ENCODE assay signal across 8 mouse cellular contexts in genomic region chr11:97146724-97147123, GRCm38 (mm10). TPM values are rescaled to one million over a fixed set of nuclear protein-coding genes. Genes with fewer than 3 reads are reported as not detected.
DNase-seq lines count a peak whose midpoint lies in the region; ATAC-seq lines count a peak whose summit lies in the region.

No protein-coding gene starts in this region.

- ATAC-seq in liver, embryonic 11.5 days (replicated peaks; ENCODE audit: low FRiP score): no peak

- H3K36me3 ChIP-seq in liver, embryonic 11.5 days (ENCODE audit: control insufficient read depth, insufficient read depth, low read length): no peaks in the 10 kb centered on the region; the same call in 1 of the 2 replicates

- no peak overlapping the region for H3K27ac ChIP-seq in liver, embryonic 11.5 days (ENCODE audit: low read depth, low read length)

- no peak overlapping the region for H3K9ac ChIP-seq in liver, embryonic 11.5 days (ENCODE audit: low read depth, low read length)

- H3K4me2 ChIP-seq in liver, embryonic 11.5 days: no peak overlapping the region

- peaks cover 5% of the 10 kb centered on the region for H3K27me3 ChIP-seq in liver, embryonic 11.5 days (replicated peaks; ENCODE audit: control insufficient read depth, insufficient read depth, low read length)

- 12% methylated on average over 8 of the region's 8 CpGs for WGBS in liver, embryonic 11.5 days

- H3K4me1 ChIP-seq in liver, embryonic 11.5 days (replicated peaks; ENCODE audit: control insufficient read depth, insufficient read depth, low read length): peaks cover 17% of the 10 kb centered on the region

- peak; percentile 65 for DNase-seq in urinary bladder, adult 2 months (ENCODE audit: low spot score)
- no peak for DNase-seq in urinary bladder, postnatal 10 days (ENCODE audit: low spot score)
- DNase-seq in c-Kit-positive CD71-positive TER-119-positive erythroid progenitor cells, embryonic 14.5 days (ENCODE audit: low spot score): peak; percentile 61
- DNase-seq in gastrocnemius, adult 18-20 months (ENCODE audit: low spot score): peak; percentile 80
- DNase-seq in kidney, adult 9 months: peak; percentile 73
- peak; percentile 74 for DNase-seq in liver, embryonic 11.5 days (ENCODE audit: low spot score)
- peak; percentile 76 to 82 for DNase-seq in right cerebral cortex, postnatal 10 days (ENCODE audit: low spot score in 2 of 2)
- peak; percentile 42 for DNase-seq in yolk sac, embryonic 10.5 days (ENCODE audit: low spot score)

- H3K9me3 ChIP-seq in liver, embryonic 11.5 days (ENCODE audit: control insufficient read depth, low read length): no peaks in the 10 kb centered on the region

- H3K4me3 ChIP-seq in liver, embryonic 11.5 days (ENCODE audit: low read depth, low read length): no peak overlapping the region

RNA-seq across cellular contexts. Expression of gene Tbkbp1, which starts 4.6 kb away (rescaled TPM):
- polyA plus RNA-seq in urinary bladder, adult 2 months (2012; rRNA removed): 21.3 and 31.5 TPM in 2 replicates
- 1 to 10 TPM; 3.3 to 6.8 TPM for total RNA-seq in gastrocnemius, adult 18-20 months (2021)
- polyA plus RNA-seq in liver, embryonic 11.5 days (2014; fragmentation: Nextera tagmentation; extraction: Ambion mirVana): 5.4 and 5.5 TPM in 2 replicates

RNA-seq across cellular contexts. Expression of gene Tbx21, which starts 31.6 kb away (rescaled TPM):
- polyA plus RNA-seq in urinary bladder, adult 2 months (2012; rRNA removed): 1.1 and 1.4 TPM in 2 replicates
- under 1 TPM; 0.41 to 0.50 TPM for total RNA-seq in gastrocnemius, adult 18-20 months (2021)
- not detected in 2 replicates for polyA plus RNA-seq in liver, embryonic 11.5 days (2014; fragmentation: Nextera tagmentation; extraction: Ambion mirVana)

RNA-seq across cellular contexts. Expression of gene Kpnb1, which starts 41.0 kb away (rescaled TPM):
- polyA plus RNA-seq in urinary bladder, adult 2 months (2012; rRNA removed): 70.8 and 80.2 TPM in 2 replicates
- total RNA-seq in gastrocnemius, adult 18-20 months (2021): 10 to 100 TPM; 47.7 to 52.4 TPM
- polyA plus RNA-seq in liver, embryonic 11.5 days (2014; fragmentation: Nextera tagmentation; extraction: Ambion mirVana): 78.9 and 84.4 TPM in 2 replicates
